Mouse (Mus musculus) midbrain, embryonic 13.5 days (tissue): ENCODE measurements around the gene Hspg2. TPM values are rescaled to one million over a fixed set of nuclear protein-coding genes. Genes with fewer than 3 reads are reported as not detected.

Source experiments
- ATAC-seq: fragments of 200-750 bp; cut with Nextera tagmentation; 2 replicates; pipeline ENCODE4 v1.8.0; 2017; ENCODE audit warnings: mild to moderate bottlenecking, moderate TSS enrichment, moderate library complexity
- H3K27ac ChIP-seq: fragments of 300-500 bp; sonication (generic); 2 replicates; pipeline ENCODE4 v1.5.1; 2015; ENCODE audit warnings: inconsistent platforms, mild to moderate bottlenecking, moderate library complexity
- H3K27me3 ChIP-seq: fragments of 300-500 bp; sonication (generic); 2 replicates; pipeline ENCODE4 v1.6.1; 2015; ENCODE audit warnings: mild to moderate bottlenecking, inconsistent platforms
- H3K36me3 ChIP-seq: fragments of 300-500 bp; sonication (generic); 2 replicates; pipeline ENCODE4 v1.6.1; 2015; ENCODE audit warnings: mild to moderate bottlenecking, inconsistent platforms
- H3K4me1 ChIP-seq: fragments of 300-500 bp; sonication (generic); replicated peaks from 2 replicates; pipeline ENCODE4 v1.6.1; 2015; ENCODE audit warnings: inconsistent platforms
- H3K4me2 ChIP-seq: fragments of 300-500 bp; sonication (generic); replicated peaks from 2 replicates; pipeline ENCODE4 v1.6.1; 2015; ENCODE audit warnings: moderate library complexity, mild to moderate bottlenecking, inconsistent platforms
- H3K4me3 ChIP-seq: fragments of 300-500 bp; sonication (generic); replicated peaks from 2 replicates; pipeline ENCODE4 v1.5.1; 2015; ENCODE audit warnings: mild to moderate bottlenecking, inconsistent platforms
- H3K9ac ChIP-seq: fragments of 300-500 bp; sonication (generic); replicated peaks from 2 replicates; pipeline ENCODE4 v1.6.1; 2015; ENCODE audit warnings: mild to moderate bottlenecking, inconsistent platforms
- H3K9me3 ChIP-seq: fragments of 300-500 bp; sonication (generic); 2 replicates; pipeline ENCODE4 v1.6.1; 2016; ENCODE audit warnings: mild to moderate bottlenecking, inconsistent platforms
- WGBS: fragments of 180-500 bp; shearing (Covaris S2); methylation state at CpG from one replicate; pipeline ENCODE4 v1.1.7; 2015; 5-methylcytosine and 5-hydroxymethylcytosine counted together
- microRNA-seq: library from miRNA; unstranded; fragments of <30 nt; microRNA quantifications from one replicate; pipeline ENCODE4, GENCODE M21; 2016
- polyA plus RNA-seq: library from polyadenylated mRNA; unstranded; fragments of >200 nt; fragmentation: Nextera tagmentation; extraction: Ambion mirVana; gene quantifications from 2 replicates; pipeline ENCODE4 v1.2.1, GENCODE M21; 2015

Gene Hspg2
- polyA plus RNA-seq, 1 experiment from 2014 or later: 5.0 TPM

GRCm38 (mm10) chr4:137594496-137595270, 126.1 kb downstream of the Hspg2 start:
- no peak for ATAC-seq
- WGBS: 5% methylated on average over 40 of the region's 40 CpGs

GRCm38 (mm10) chr4:137597098-137597630, 128.6 kb downstream of the Hspg2 start:
- 97% methylated on average over 4 of the region's 4 CpGs for WGBS
- no peak overlapping the region for H3K4me2 ChIP-seq
- no peak overlapping the region for H3K4me3 ChIP-seq
- H3K9me3 ChIP-seq: no peaks in the 10 kb centered on the region
- H3K36me3 ChIP-seq: no peaks in the 10 kb centered on the region
- H3K27me3 ChIP-seq: no peaks in the 10 kb centered on the region
- peaks cover 61% of the 10 kb centered on the region for H3K4me1 ChIP-seq
- no peak overlapping the region for H3K27ac ChIP-seq
- no peak overlapping the region for H3K9ac ChIP-seq
- no peak for ATAC-seq

More at GRCm38 (mm10) chr4:137594496-137595270, 126.1 kb downstream of the Hspg2 start:
- no peaks in the 10 kb centered on the region for H3K36me3 ChIP-seq
- H3K9me3 ChIP-seq: no peaks in the 10 kb centered on the region
- peak overlapping the region; percentile 88 for H3K9ac ChIP-seq
- H3K27ac ChIP-seq: peak overlapping the region; percentile 97
- H3K4me1 ChIP-seq: peaks cover 45% of the 10 kb centered on the region
- H3K4me3 ChIP-seq: peak overlapping the region; percentile 82
- H3K4me2 ChIP-seq: peak overlapping the region; percentile 85
- no peaks in the 10 kb centered on the region for H3K27me3 ChIP-seq

GRCm38 (mm10) chr4:137598577-137598976, 130.0 kb downstream of the Hspg2 start:
- Histone ChIP-seq H3K4me1 (peaks cover 65% of the 10 kb centered on the region), H3K9me3 (no peaks in the 10 kb centered on the region), H3K4me2 (no peak overlapping the region), H3K27ac (no peak overlapping the region), H3K36me3 (no peaks in the 10 kb centered on the region), H3K27me3 (no peaks in the 10 kb centered on the region), H3K9ac (no peak overlapping the region), H3K4me3 (no peak overlapping the region)
- no peak for ATAC-seq
- 65% methylated on average over 5 of the region's 5 CpGs for WGBS

- peaks cover 36% of the 10 kb centered on the region for H3K4me1 ChIP-seq
- no peaks in the 10 kb centered on the region for H3K9me3 ChIP-seq
- no peak for ATAC-seq
- H3K9ac ChIP-seq: no peak overlapping the region
- H3K27me3 ChIP-seq: no peaks in the 10 kb centered on the region
- no peak overlapping the region for H3K4me2 ChIP-seq
- WGBS: 85% methylated on average over 11 of the region's 11 CpGs
- peaks cover 39% of the 10 kb centered on the region for H3K36me3 ChIP-seq
- H3K27ac ChIP-seq: peak overlapping the region; percentile 39; the same call in 1 of the 2 replicates
- no peak overlapping the region for H3K4me3 ChIP-seq
Observed at GRCm38 (mm10) chr4:137603449-137604171, 135.0 kb downstream of the Hspg2 start.

GRCm38 (mm10) chr4:137607023-137607422, 138.5 kb downstream of the Hspg2 start:
- H3K27me3 ChIP-seq: no peaks in the 10 kb centered on the region
- 95% methylated on average over 2 of the region's 2 CpGs for WGBS
- H3K4me2 ChIP-seq: no peak overlapping the region
- no peak overlapping the region for H3K9ac ChIP-seq
- H3K9me3 ChIP-seq: no peaks in the 10 kb centered on the region
- H3K27ac ChIP-seq: no peak overlapping the region
- peaks cover 73% of the 10 kb centered on the region for H3K36me3 ChIP-seq
- no peak overlapping the region for H3K4me3 ChIP-seq
- no peak for ATAC-seq
- H3K4me1 ChIP-seq: peaks cover 10% of the 10 kb centered on the region

- H3K4me3 ChIP-seq: no peak overlapping the region
- no peaks in the 10 kb centered on the region for H3K27me3 ChIP-seq
- WGBS: 96% methylated on average over 7 of the region's 7 CpGs
- no peak for ATAC-seq
- no peak overlapping the region for H3K4me2 ChIP-seq
- no peak overlapping the region for H3K27ac ChIP-seq
- H3K9ac ChIP-seq: no peak overlapping the region
- H3K4me1 ChIP-seq: no peaks in the 10 kb centered on the region
- no peaks in the 10 kb centered on the region for H3K9me3 ChIP-seq
- H3K36me3 ChIP-seq: peaks cover 95% of the 10 kb centered on the region
Observed at GRCm38 (mm10) chr4:137609281-137609680, 140.7 kb downstream of the Hspg2 start.

GRCm38 (mm10) chr4:137609702-137610101, 141.1 kb downstream of the Hspg2 start:
- no peaks in the 10 kb centered on the region for H3K27me3 ChIP-seq
- H3K27ac ChIP-seq: no peak overlapping the region
- no peak for ATAC-seq
- WGBS: 92% methylated on average over 7 of the region's 7 CpGs
- H3K9ac ChIP-seq: no peak overlapping the region
- H3K36me3 ChIP-seq: peaks cover 99% of the 10 kb centered on the region
- no peaks in the 10 kb centered on the region for H3K4me1 ChIP-seq
- H3K4me3 ChIP-seq: no peak overlapping the region
- no peak overlapping the region for H3K4me2 ChIP-seq
- H3K9me3 ChIP-seq: no peaks in the 10 kb centered on the region

GRCm38 (mm10) chr4:137610256-137610655, 141.7 kb downstream of the Hspg2 start:
- WGBS: 85% methylated on average over 15 of the region's 15 CpGs
- peaks cover 98% of the 10 kb centered on the region for H3K36me3 ChIP-seq
- H3K4me3 ChIP-seq: no peak overlapping the region
- no peak overlapping the region for H3K27ac ChIP-seq
- no peaks in the 10 kb centered on the region for H3K4me1 ChIP-seq
- no peak overlapping the region for H3K4me2 ChIP-seq
- H3K9ac ChIP-seq: no peak overlapping the region
- ATAC-seq: no peak
- no peaks in the 10 kb centered on the region for H3K27me3 ChIP-seq
- no peaks in the 10 kb centered on the region for H3K9me3 ChIP-seq

Small RNAs within 50 kb of the gene (microRNA-seq; reads per million reads assigned to microRNA genes)
- gene Mir7018: 1.9 reads per million

Other genes starting within 250 kb of the Hspg2 start
- 0.59 and 1.4 TPM in 2 replicates for gene Wnt4, start 191.3 kb upstream of the Hspg2 start, polyA plus RNA-seq
- 749 and 804 TPM in 2 replicates for gene Cdc42, start 111.0 kb upstream of the Hspg2 start, polyA plus RNA-seq
- gene Cela3a, start 59.0 kb upstream of the Hspg2 start, polyA plus RNA-seq: not detected in 2 replicates
- gene Cela3b, start 38.2 kb upstream of the Hspg2 start, polyA plus RNA-seq: not detected in 2 replicates
- not detected in 2 replicates for gene 1700013G24Rik, start 15.5 kb upstream of the Hspg2 start, polyA plus RNA-seq
- gene Ldlrad2, start 105.8 kb downstream of the Hspg2 start, polyA plus RNA-seq: 0.58 TPM in 1 of 2 replicates, not detected in the other
- gene Usp48, start 125.0 kb downstream of the Hspg2 start, polyA plus RNA-seq: 71.7 and 72.9 TPM in 2 replicates
- gene Rap1gap, start 196.0 kb downstream of the Hspg2 start, polyA plus RNA-seq: 28.5 and 30.4 TPM in 2 replicates